Mouse (Mus musculus) E14TG2a.4 (cell line): ENCODE measurements around the gene Gtdc1.

Experiments
- H3K27me3 ChIP-seq: 2 replicates; pipeline ENCODE4 v1.6.1; 2014; ENCODE audit warnings: low read length, control low read depth; ENCODE audit not compliant: insufficient read depth
- H3K36me3 ChIP-seq: 2 replicates; pipeline ENCODE4 v1.6.1; 2014; ENCODE audit warnings: low read length, control low read depth; ENCODE audit not compliant: insufficient read depth
- H3K4me1 ChIP-seq: replicated peaks from 2 replicates; pipeline ENCODE4 v1.6.1; 2014; ENCODE audit warnings: low read depth, low read length, control low read depth
- H3K4me3 ChIP-seq: replicated peaks from 2 replicates; pipeline ENCODE4 v1.5.1; 2014; ENCODE audit warnings: mild to moderate bottlenecking, low read length
- H3K9me3 ChIP-seq: 2 replicates; pipeline ENCODE4 v1.6.1; 2014; ENCODE audit warnings: low read length, control low read depth
- CTCF ChIP-seq: conservative IDR thresholded peaks from 2 replicates; pipeline ENCODE4 v1.5.1; 2014; ENCODE audit warnings: low read length
- NANOG ChIP-seq: IDR thresholded peaks from 2 replicates; pipeline ENCODE4 v1.6.1; 2014; ENCODE audit warnings: borderline replicate concordance, low read length, mixed read lengths
- POU5F1 ChIP-seq: IDR thresholded peaks from 2 replicates; pipeline ENCODE4 v1.6.1; 2014; ENCODE audit warnings: low read length, borderline replicate concordance

The Gtdc1 gene

DNA sequence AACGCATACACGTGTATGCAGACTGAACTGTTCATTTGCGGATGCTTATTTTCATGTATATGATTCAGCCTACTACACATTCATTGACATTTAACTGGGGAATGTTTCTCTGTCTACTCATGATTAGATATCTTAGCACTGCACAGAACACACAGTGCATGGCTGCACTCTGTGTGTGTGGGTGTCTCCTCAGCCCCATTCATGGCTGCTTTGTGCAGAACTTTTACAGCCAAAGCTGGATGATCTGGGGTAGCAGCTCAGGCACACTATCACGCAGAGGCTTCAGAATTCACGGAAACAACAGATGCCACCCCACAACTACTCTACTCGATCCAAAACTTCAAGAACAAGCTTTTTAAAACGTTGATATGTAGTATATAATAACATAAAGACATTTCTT lies 263.4 kb downstream of the Gtdc1 start:
- no peaks in the 10 kb centered on the region for H3K4me1 ChIP-seq
- TF ChIP-seq CTCF (no peak), POU5F1 (no peak), NANOG (no peak)
- no peaks in the 10 kb centered on the region for H3K27me3 ChIP-seq
- H3K36me3 ChIP-seq, result no peaks in the 10 kb centered on the region
- peaks cover 11% of the 10 kb centered on the region for H3K9me3 ChIP-seq
- H3K4me3 ChIP-seq, result no peak overlapping the region

DNA sequence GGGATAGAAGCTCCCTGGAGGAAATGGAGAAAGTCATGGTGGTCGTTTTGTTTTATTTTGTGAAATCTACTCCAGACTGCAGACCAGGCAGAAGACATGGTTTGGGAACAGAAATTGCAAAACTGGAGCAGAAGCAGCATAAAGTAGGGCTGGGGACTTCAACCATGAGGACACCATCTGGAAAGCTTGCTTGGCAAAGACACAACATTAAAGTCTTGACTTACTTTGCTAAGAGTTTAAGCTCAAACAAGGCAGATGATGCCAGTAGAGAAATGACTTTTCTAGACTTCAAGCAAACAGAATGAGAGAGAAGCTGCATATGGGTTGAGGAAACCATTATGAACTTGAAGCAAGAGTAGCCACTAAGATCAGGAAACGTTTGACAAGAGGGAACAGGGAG lies 267.6 kb downstream of the Gtdc1 start:
- no peaks in the 10 kb centered on the region for H3K9me3 ChIP-seq
- TF ChIP-seq NANOG (no peak), POU5F1 (no peak), CTCF (no peak)
- no peaks in the 10 kb centered on the region for H3K36me3 ChIP-seq
- no peak overlapping the region for H3K4me3 ChIP-seq
- H3K27me3 ChIP-seq, result no peaks in the 10 kb centered on the region
- H3K4me1 ChIP-seq, result no peaks in the 10 kb centered on the region

DNA sequence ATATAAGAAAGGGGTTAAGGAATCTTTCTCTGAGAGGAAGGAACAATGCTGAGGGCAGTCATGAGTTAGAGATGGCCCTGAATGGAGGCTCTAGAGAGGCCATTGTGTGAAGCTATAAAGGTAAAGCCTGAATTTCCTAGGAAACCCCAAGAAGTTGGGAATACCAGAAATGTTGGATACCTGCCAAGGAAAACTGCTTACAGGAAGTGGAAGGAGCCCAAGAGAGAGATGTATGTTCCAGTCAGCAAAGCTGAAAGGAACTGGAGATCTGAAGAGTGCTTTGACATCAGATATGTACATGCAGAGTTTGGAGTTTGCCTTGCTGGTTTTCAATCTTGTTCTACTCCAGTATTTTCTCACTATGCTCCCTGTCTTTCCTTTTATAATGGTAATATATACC lies 268.4 kb downstream of the Gtdc1 start:
- no peaks in the 10 kb centered on the region for H3K9me3 ChIP-seq
- no peak overlapping the region for H3K4me3 ChIP-seq
- TF ChIP-seq NANOG (no peak), POU5F1 (no peak), CTCF (no peak)
- no peaks in the 10 kb centered on the region for H3K27me3 ChIP-seq
- H3K36me3 ChIP-seq, result no peaks in the 10 kb centered on the region
- H3K4me1 ChIP-seq, result no peaks in the 10 kb centered on the region

GRCm38 (mm10) chr2:44648537-44648936 lies 278.9 kb downstream of the Gtdc1 start:
- TF ChIP-seq POU5F1, result no peak
- H3K4me1 ChIP-seq, result no peaks in the 10 kb centered on the region

DNA sequence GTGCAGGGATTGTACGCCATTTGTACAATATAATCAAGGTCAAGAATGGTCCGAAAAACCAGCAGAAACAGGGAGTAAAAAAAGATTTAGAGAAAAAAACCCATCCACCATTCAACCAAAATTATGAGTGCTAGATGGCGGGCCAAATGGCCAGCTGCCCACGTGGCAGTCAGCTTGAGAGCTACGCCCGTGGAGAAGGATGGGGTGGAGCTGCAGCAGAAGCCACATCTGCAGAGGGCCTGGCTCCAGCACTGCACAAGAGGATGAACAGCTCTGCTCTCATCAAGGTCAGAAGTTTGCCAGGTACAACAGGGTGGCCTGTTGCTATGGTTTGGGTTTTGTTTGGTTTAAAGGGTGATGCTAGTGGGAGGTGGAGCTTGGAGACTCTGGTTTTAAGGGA lies 281.1 kb downstream of the Gtdc1 start:
- no peaks in the 10 kb centered on the region for H3K9me3 ChIP-seq
- no peak overlapping the region for H3K4me3 ChIP-seq
- no peaks in the 10 kb centered on the region for H3K27me3 ChIP-seq
- TF ChIP-seq POU5F1 (no peak), NANOG (no peak), CTCF (no peak)
- no peaks in the 10 kb centered on the region for H3K4me1 ChIP-seq
- H3K36me3 ChIP-seq, result no peaks in the 10 kb centered on the region

More at GRCm38 (mm10) chr2:44648537-44648936, 278.9 kb downstream of the Gtdc1 start:
- Histone ChIP-seq H3K9me3 (no peaks in the 10 kb centered on the region), H3K36me3 (no peaks in the 10 kb centered on the region), H3K4me3 (no peak overlapping the region), H3K27me3 (no peaks in the 10 kb centered on the region)

DNA sequence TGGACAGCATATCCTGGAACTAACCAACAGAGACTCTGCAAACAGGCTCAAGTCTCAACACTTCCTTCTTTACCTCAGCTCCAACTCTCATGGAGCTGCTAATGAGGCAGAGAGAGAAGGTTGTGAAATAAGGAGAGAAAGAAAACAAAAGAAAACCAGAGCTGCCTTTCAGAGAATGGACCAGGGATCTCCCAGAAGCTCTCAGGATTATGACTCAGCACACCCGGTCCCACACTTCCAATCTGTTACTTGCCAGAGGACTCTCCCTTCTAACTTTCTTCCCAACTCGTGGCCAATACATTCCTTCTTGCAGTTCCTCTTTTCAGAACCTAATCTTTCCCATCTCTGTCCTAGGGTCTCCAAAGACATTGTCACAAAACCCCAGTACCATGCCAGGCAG lies 288.1 kb downstream of the Gtdc1 start:
- Histone ChIP-seq H3K9me3 (no peaks in the 10 kb centered on the region), H3K4me1 (no peaks in the 10 kb centered on the region), H3K4me3 (no peak overlapping the region), H3K27me3 (no peaks in the 10 kb centered on the region), H3K36me3 (no peaks in the 10 kb centered on the region)
- TF ChIP-seq NANOG (no peak), CTCF (no peak), POU5F1 (no peak)

DNA sequence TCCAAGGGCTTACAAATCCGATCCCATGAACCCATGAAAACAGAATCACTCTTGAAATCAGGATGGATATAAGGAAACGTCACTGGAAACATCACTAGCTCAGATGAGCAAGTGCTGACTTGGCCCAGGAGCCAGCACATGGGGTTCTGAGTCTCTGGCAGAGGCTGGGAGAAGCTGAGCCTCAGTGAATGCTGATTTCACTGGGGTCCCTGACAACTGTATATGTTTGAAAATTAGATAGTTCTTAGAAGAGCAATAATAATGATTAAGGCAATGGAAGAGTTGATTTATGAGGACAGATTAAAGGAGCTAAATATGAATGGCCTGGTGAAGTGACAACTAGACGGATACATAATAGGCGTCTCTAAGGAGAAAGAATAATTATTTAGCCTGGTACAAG lies 289.3 kb downstream of the Gtdc1 start:
- Histone ChIP-seq H3K27me3 (no peaks in the 10 kb centered on the region), H3K36me3 (no peaks in the 10 kb centered on the region), H3K4me1 (no peaks in the 10 kb centered on the region), H3K9me3 (no peaks in the 10 kb centered on the region), H3K4me3 (no peak overlapping the region)
- TF ChIP-seq NANOG (no peak), CTCF (no peak), POU5F1 (no peak)

- no peaks in the 10 kb centered on the region for H3K9me3 ChIP-seq
- no peak overlapping the region for H3K4me3 ChIP-seq
- H3K36me3 ChIP-seq, result no peaks in the 10 kb centered on the region
- TF ChIP-seq POU5F1, result no peak
- TF ChIP-seq CTCF, result no peak
- no peak for TF ChIP-seq NANOG
- H3K4me1 ChIP-seq, result peaks cover 12% of the 10 kb centered on the region
- H3K27me3 ChIP-seq, result no peaks in the 10 kb centered on the region
These were observed 293.5 kb downstream of the Gtdc1 start for GRCm38 (mm10) chr2:44633971-44634370.

DNA sequence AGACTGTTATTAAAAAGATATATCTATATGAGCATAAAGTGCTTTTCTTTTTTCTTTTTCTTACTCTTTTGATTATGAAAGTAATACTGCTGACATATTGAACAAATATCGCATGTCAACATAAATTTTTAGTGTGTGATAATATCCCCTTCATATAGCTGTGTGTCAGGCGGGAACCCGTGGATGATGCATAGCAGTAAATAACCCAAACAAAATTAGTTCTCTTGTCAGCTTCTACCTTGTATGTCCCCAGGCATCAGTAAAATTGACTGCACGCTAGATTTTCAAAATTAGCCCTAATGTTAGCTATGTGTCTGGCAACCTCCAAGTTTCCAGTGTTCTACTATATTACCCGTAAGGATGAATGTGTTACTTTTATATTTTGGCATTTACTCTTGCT lies 294.4 kb downstream of the Gtdc1 start:
- Histone ChIP-seq H3K27me3 (no peaks in the 10 kb centered on the region), H3K36me3 (no peaks in the 10 kb centered on the region), H3K4me3 (no peak overlapping the region), H3K4me1 (peaks cover 12% of the 10 kb centered on the region), H3K9me3 (no peaks in the 10 kb centered on the region)
- TF ChIP-seq NANOG, result no peak
- TF ChIP-seq CTCF, result no peak
- no peak for TF ChIP-seq POU5F1
